Mouse (Mus musculus) limb, embryonic 15.5 days (tissue): ENCODE measurements around the gene Fto. TPM values are rescaled to one million over a fixed set of nuclear protein-coding genes. Genes with fewer than 3 reads are reported as not detected.

Experiments
- ATAC-seq: fragments of 200-750 bp; cut with Nextera tagmentation; 2 replicates; pipeline ENCODE4 v1.8.0; 2017; ENCODE audit warnings: low read depth, moderate TSS enrichment; ENCODE audit not compliant: insufficient number of reproducible peaks, low FRiP score, low TSS enrichment
- H3K27ac ChIP-seq: fragments of 300-500 bp; sonication (generic); 2 replicates; pipeline ENCODE4 v1.5.1; 2015; ENCODE audit warnings: moderate library complexity, mild to moderate bottlenecking, inconsistent platforms
- H3K27me3 ChIP-seq: fragments of 300-500 bp; sonication (generic); 2 replicates; pipeline ENCODE4 v1.6.1; 2015; ENCODE audit warnings: inconsistent platforms
- H3K36me3 ChIP-seq: fragments of 300-500 bp; sonication (generic); 2 replicates; pipeline ENCODE4 v1.6.1; 2015; ENCODE audit warnings: inconsistent platforms
- H3K4me1 ChIP-seq: fragments of 300-500 bp; sonication (generic); 2 replicates; pipeline ENCODE4 v1.6.1; 2015; ENCODE audit warnings: inconsistent platforms
- H3K4me2 ChIP-seq: fragments of 300-500 bp; sonication (generic); 2 replicates; pipeline ENCODE4 v1.6.1; 2015; ENCODE audit warnings: mild to moderate bottlenecking, inconsistent platforms
- H3K4me3 ChIP-seq: fragments of 300-500 bp; sonication (generic); 2 replicates; pipeline ENCODE4 v1.5.1; 2015; ENCODE audit warnings: mild to moderate bottlenecking, inconsistent platforms
- H3K9ac ChIP-seq: fragments of 300-500 bp; sonication (generic); 2 replicates; pipeline ENCODE4 v1.6.1; 2015; ENCODE audit warnings: inconsistent platforms
- H3K9me3 ChIP-seq: fragments of 300-500 bp; sonication (generic); 2 replicates; pipeline ENCODE4 v1.6.1; 2016; ENCODE audit warnings: inconsistent platforms
- WGBS: fragments of 180-500 bp; shearing (Covaris S2); methylation state at CpG from one replicate; pipeline ENCODE4 v1.1.7; 2015; 5-methylcytosine and 5-hydroxymethylcytosine counted together
- polyA plus RNA-seq: library from polyadenylated mRNA; unstranded; fragments of >200 nt; fragmentation: Nextera tagmentation; extraction: Ambion mirVana; gene quantifications from 2 replicates; pipeline ENCODE4 v1.2.1, GENCODE M21; 2015

Gene Fto
- polyA plus RNA-seq, 1 experiment from 2014 or later, result 97.1 TPM

- Histone ChIP-seq H3K4me1 (no peaks in the 10 kb centered on the region), H3K4me3 (no peak overlapping the region), H3K36me3 (peaks cover 37% of the 10 kb centered on the region), H3K27me3 (no peaks in the 10 kb centered on the region), H3K9ac (no peak overlapping the region), H3K4me2 (no peak overlapping the region), H3K27ac (no peak overlapping the region), H3K9me3 (no peaks in the 10 kb centered on the region)
- WGBS, result 90% methylated on average over 5 of the region's 5 CpGs
- no peak for ATAC-seq
These were observed 163.7 kb downstream of the Fto start for GRCm38 (mm10) chr8:91476988-91477387.

GRCm38 (mm10) chr8:91477471-91477870 lies 164.1 kb downstream of the Fto start:
- no peaks in the 10 kb centered on the region for H3K4me1 ChIP-seq
- H3K9ac ChIP-seq, result no peak overlapping the region
- no peaks in the 10 kb centered on the region for H3K9me3 ChIP-seq
- no peak overlapping the region for H3K4me2 ChIP-seq
- peaks cover 33% of the 10 kb centered on the region for H3K36me3 ChIP-seq
- no peak for ATAC-seq
- no peak overlapping the region for H3K4me3 ChIP-seq
- WGBS, result 88% methylated on average over 10 of the region's 10 CpGs
- no peaks in the 10 kb centered on the region for H3K27me3 ChIP-seq
- no peak overlapping the region for H3K27ac ChIP-seq

GRCm38 (mm10) chr8:91482511-91482910 lies 169.2 kb downstream of the Fto start:
- Histone ChIP-seq H3K9me3 (no peaks in the 10 kb centered on the region), H3K4me1 (no peaks in the 10 kb centered on the region), H3K4me3 (no peak overlapping the region), H3K27me3 (no peaks in the 10 kb centered on the region), H3K4me2 (no peak overlapping the region), H3K27ac (no peak overlapping the region), H3K36me3 (peaks cover 24% of the 10 kb centered on the region; the same call in 1 of the 2 replicates), H3K9ac (no peak overlapping the region)
- WGBS, result 86% methylated on average over 9 of the region's 9 CpGs
- no peak for ATAC-seq

GRCm38 (mm10) chr8:91486394-91486793 lies 173.1 kb downstream of the Fto start:
- no peak overlapping the region for H3K4me3 ChIP-seq
- H3K9me3 ChIP-seq, result no peaks in the 10 kb centered on the region
- no peak overlapping the region for H3K4me2 ChIP-seq
- no peak overlapping the region for H3K27ac ChIP-seq
- H3K27me3 ChIP-seq, result no peaks in the 10 kb centered on the region
- no peak for ATAC-seq
- WGBS, result 75% methylated on average over 4 of the region's 4 CpGs
- H3K9ac ChIP-seq, result no peak overlapping the region
- peaks cover 14% of the 10 kb centered on the region for H3K4me1 ChIP-seq
- peaks cover 13% of the 10 kb centered on the region; the same call in 1 of the 2 replicates for H3K36me3 ChIP-seq

- peaks cover 13% of the 10 kb centered on the region; the same call in 1 of the 2 replicates for H3K36me3 ChIP-seq
- no peaks in the 10 kb centered on the region for H3K9me3 ChIP-seq
- peaks cover 14% of the 10 kb centered on the region for H3K4me1 ChIP-seq
- no peak overlapping the region for H3K9ac ChIP-seq
- no peak overlapping the region for H3K4me3 ChIP-seq
- 80% methylated on average over 2 of the region's 2 CpGs for WGBS
- no peak overlapping the region for H3K27ac ChIP-seq
- no peak for ATAC-seq
- H3K27me3 ChIP-seq, result no peaks in the 10 kb centered on the region
- H3K4me2 ChIP-seq, result no peak overlapping the region
These were observed 174.1 kb downstream of the Fto start for GRCm38 (mm10) chr8:91487456-91487855.

GRCm38 (mm10) chr8:91488086-91488783 lies 174.9 kb downstream of the Fto start:
- peaks cover 14% of the 10 kb centered on the region for H3K4me1 ChIP-seq
- H3K36me3 ChIP-seq, result peaks cover 7% of the 10 kb centered on the region; the same call in 1 of the 2 replicates
- no peak overlapping the region for H3K9ac ChIP-seq
- H3K27ac ChIP-seq, result peak overlapping the region; percentile 18; the same call in 1 of the 2 replicates
- H3K4me2 ChIP-seq, result no peak overlapping the region
- 45% methylated on average over 13 of the region's 13 CpGs for WGBS
- H3K4me3 ChIP-seq, result no peak overlapping the region
- no peaks in the 10 kb centered on the region for H3K27me3 ChIP-seq
- H3K9me3 ChIP-seq, result no peaks in the 10 kb centered on the region
- no peak for ATAC-seq

GRCm38 (mm10) chr8:91488784-91489450 lies 175.6 kb downstream of the Fto start:
- peaks cover 21% of the 10 kb centered on the region for H3K4me1 ChIP-seq
- peaks cover 6% of the 10 kb centered on the region; the same call in 1 of the 2 replicates for H3K36me3 ChIP-seq
- ATAC-seq, result no peak
- 0 out of 2 replicates have a peak overlapping the region, but pooled peaks have one; percentile 14 for H3K9ac ChIP-seq
- H3K27ac ChIP-seq, result 0 out of 2 replicates have a peak overlapping the region, but pooled peaks have one; percentile 51
- H3K27me3 ChIP-seq, result no peaks in the 10 kb centered on the region
- 55% methylated on average over 10 of the region's 10 CpGs for WGBS
- no peak overlapping the region for H3K4me3 ChIP-seq
- H3K9me3 ChIP-seq, result no peaks in the 10 kb centered on the region
- no peak overlapping the region for H3K4me2 ChIP-seq

- Histone ChIP-seq H3K36me3 (peaks cover 5% of the 10 kb centered on the region; the same call in 1 of the 2 replicates), H3K9me3 (no peaks in the 10 kb centered on the region), H3K4me3 (no peak overlapping the region), H3K4me1 (peaks cover 21% of the 10 kb centered on the region), H3K27me3 (no peaks in the 10 kb centered on the region), H3K4me2 (no peak overlapping the region), H3K27ac (no peak overlapping the region), H3K9ac (no peak overlapping the region)
- 45% methylated on average over 5 of the region's 5 CpGs for WGBS
- no peak for ATAC-seq
These were observed 176.7 kb downstream of the Fto start for GRCm38 (mm10) chr8:91490065-91490464.

GRCm38 (mm10) chr8:91493373-91493772 lies 180.0 kb downstream of the Fto start:
- no peak overlapping the region for H3K4me3 ChIP-seq
- no peaks in the 10 kb centered on the region for H3K27me3 ChIP-seq
- no peaks in the 10 kb centered on the region for H3K36me3 ChIP-seq
- H3K27ac ChIP-seq, result no peak overlapping the region
- no peak overlapping the region for H3K4me2 ChIP-seq
- H3K4me1 ChIP-seq, result peaks cover 16% of the 10 kb centered on the region
- no peak overlapping the region for H3K9ac ChIP-seq
- no peak for ATAC-seq
- no peaks in the 10 kb centered on the region for H3K9me3 ChIP-seq
- WGBS, result 54% methylated on average over 8 of the region's 8 CpGs

GRCm38 (mm10) chr8:91494501-91495259 lies 181.4 kb downstream of the Fto start:
- no peak for ATAC-seq
- H3K4me3 ChIP-seq, result no peak overlapping the region
- no peak overlapping the region for H3K27ac ChIP-seq
- WGBS, result 54% methylated on average over 10 of the region's 10 CpGs
- H3K27me3 ChIP-seq, result no peaks in the 10 kb centered on the region
- H3K36me3 ChIP-seq, result no peaks in the 10 kb centered on the region
- no peaks in the 10 kb centered on the region for H3K9me3 ChIP-seq
- H3K4me1 ChIP-seq, result peaks cover 8% of the 10 kb centered on the region; the same call in 1 of the 2 replicates
- H3K4me2 ChIP-seq, result no peak overlapping the region
- no peak overlapping the region for H3K9ac ChIP-seq

GRCm38 (mm10) chr8:91495260-91495601 lies 181.9 kb downstream of the Fto start:
- Histone ChIP-seq H3K27me3 (no peaks in the 10 kb centered on the region), H3K27ac (no peak overlapping the region), H3K4me1 (peaks cover 7% of the 10 kb centered on the region; the same call in 1 of the 2 replicates), H3K36me3 (no peaks in the 10 kb centered on the region), H3K9me3 (no peaks in the 10 kb centered on the region), H3K4me3 (no peak overlapping the region), H3K9ac (no peak overlapping the region), H3K4me2 (no peak overlapping the region)
- 62% methylated on average over 2 of the region's 2 CpGs for WGBS
- ATAC-seq, result no peak

- H3K27me3 ChIP-seq, result no peaks in the 10 kb centered on the region
- no peak overlapping the region for H3K9ac ChIP-seq
- H3K4me2 ChIP-seq, result no peak overlapping the region
- peaks cover 7% of the 10 kb centered on the region; the same call in 1 of the 2 replicates for H3K4me1 ChIP-seq
- no peaks in the 10 kb centered on the region for H3K9me3 ChIP-seq
- no peak for ATAC-seq
- H3K27ac ChIP-seq, result no peak overlapping the region
- H3K4me3 ChIP-seq, result no peak overlapping the region
- H3K36me3 ChIP-seq, result no peaks in the 10 kb centered on the region
These were observed 182.7 kb downstream of the Fto start for GRCm38 (mm10) chr8:91496000-91496399.
